Comparison of ENCODE assay signal across 10 mouse cellular contexts in the genomic region with DNA sequence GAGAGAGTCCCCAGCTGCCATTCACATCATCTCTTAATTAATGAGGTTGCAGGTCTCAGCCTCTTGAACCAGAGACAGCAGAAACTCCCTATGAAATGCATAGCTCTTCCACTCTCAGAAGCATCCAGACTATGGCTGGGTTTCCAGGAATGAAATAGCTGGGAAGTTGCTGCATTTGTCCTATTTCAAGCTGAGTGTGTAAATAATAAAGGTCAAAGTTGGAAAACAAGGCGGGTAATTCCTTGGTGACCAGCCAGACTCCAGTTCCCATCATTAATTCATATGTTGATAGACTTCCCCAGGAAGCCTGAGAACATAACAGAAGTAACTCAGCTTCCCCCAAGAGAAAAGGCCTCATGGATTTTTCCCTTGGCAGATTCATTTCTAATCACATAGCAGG.
DNase-seq lines count a peak whose midpoint lies in the region; ATAC-seq and TF ChIP-seq lines count a peak whose summit lies in the region.
"Had no signal": no experiment of that assay in that cellular context is flagged by ENCODE, and none has a peak within 500 bp of the region (broad histone marks: within the 10 kb centered on the region; RNA-seq: fewer than 3 reads in every experiment).

No protein-coding gene starts in this region.

- no peak for TF ChIP-seq CTCF in lung, embryonic 14.5 days (IDR thresholded peaks at IDR 0.05; ENCODE audit: low read depth)

- H3K27me3 ChIP-seq in heart, embryonic 12.5 days (replicated peaks): no peaks in the 10 kb centered on the region
- H3K27me3 ChIP-seq in embryonic facial prominence, embryonic 13.5 days: no peaks in the 10 kb centered on the region
- H3K27me3 ChIP-seq in intestine, embryonic 15.5 days (replicated peaks): no peaks in the 10 kb centered on the region
- no peaks in the 10 kb centered on the region for H3K27me3 ChIP-seq in lung, embryonic 14.5 days (ENCODE audit: insufficient read depth, low read length)
- H3K27me3 ChIP-seq: liver, embryonic 13.5 days had no signal

- no peaks in the 10 kb centered on the region for H3K9me3 ChIP-seq in heart, embryonic 12.5 days (replicated peaks)
- H3K9me3 ChIP-seq in embryonic facial prominence, embryonic 13.5 days: no peaks in the 10 kb centered on the region
- no peaks in the 10 kb centered on the region for H3K9me3 ChIP-seq in intestine, embryonic 15.5 days
- H3K9me3 ChIP-seq in lung, embryonic 14.5 days (ENCODE audit: low read depth, low read length): no peaks in the 10 kb centered on the region
- H3K9me3 ChIP-seq: liver, embryonic 13.5 days had no signal

- no peak overlapping the region for H3K4me3 ChIP-seq in heart, embryonic 12.5 days
- no peak overlapping the region for H3K4me3 ChIP-seq in embryonic facial prominence, embryonic 13.5 days
- H3K4me3 ChIP-seq in intestine, embryonic 15.5 days (replicated peaks): no peak overlapping the region
- no peak overlapping the region for H3K4me3 ChIP-seq in lung, embryonic 14.5 days (ENCODE audit: low read depth, low read length)
- H3K4me3 ChIP-seq: layer of hippocampus, adult 2 months; liver, embryonic 13.5 days had no signal

- no peak overlapping the region for H3K27ac ChIP-seq in heart, embryonic 12.5 days (ENCODE audit: poor library complexity, severe bottlenecking)
- peak overlapping the region; percentile 30 for H3K27ac ChIP-seq in embryonic facial prominence, embryonic 13.5 days
- no peak overlapping the region for H3K27ac ChIP-seq in intestine, embryonic 15.5 days
- H3K27ac ChIP-seq in lung, embryonic 14.5 days (ENCODE audit: low read depth): no peak overlapping the region
- H3K27ac ChIP-seq: layer of hippocampus, adult 2 months; liver, embryonic 13.5 days had no signal

- no peak for ATAC-seq in heart, embryonic 12.5 days (ENCODE audit: insufficient number of reproducible peaks, low FRiP score)
- ATAC-seq in embryonic facial prominence, embryonic 13.5 days (ENCODE audit: insufficient number of reproducible peaks, insufficient read depth, low FRiP score, low TSS enrichment, low read depth): no peak
- 0 out of 2 replicates have a peak, but pooled peaks have one; percentile 58 for ATAC-seq in intestine, embryonic 15.5 days
- no peak for ATAC-seq in lung, embryonic 14.5 days (ENCODE audit: insufficient read depth)

- peaks cover 10% of the 10 kb centered on the region for H3K4me1 ChIP-seq in heart, embryonic 12.5 days (replicated peaks)
- peaks cover 42% of the 10 kb centered on the region for H3K4me1 ChIP-seq in embryonic facial prominence, embryonic 13.5 days
- no peaks in the 10 kb centered on the region for H3K4me1 ChIP-seq in intestine, embryonic 15.5 days (replicated peaks)
- no peaks in the 10 kb centered on the region for H3K4me1 ChIP-seq in lung, embryonic 14.5 days (ENCODE audit: insufficient read depth)
- H3K4me1 ChIP-seq: liver, embryonic 13.5 days had no signal

- H3K36me3 ChIP-seq in heart, embryonic 12.5 days: no peaks in the 10 kb centered on the region
- H3K36me3 ChIP-seq in embryonic facial prominence, embryonic 13.5 days: no peaks in the 10 kb centered on the region
- H3K36me3 ChIP-seq in intestine, embryonic 15.5 days: no peaks in the 10 kb centered on the region
- no peaks in the 10 kb centered on the region for H3K36me3 ChIP-seq in lung, embryonic 14.5 days (ENCODE audit: insufficient read depth)
- H3K36me3 ChIP-seq: liver, embryonic 13.5 days had no signal

- no peak overlapping the region for H3K9ac ChIP-seq in heart, embryonic 12.5 days
- no peak overlapping the region for H3K9ac ChIP-seq in embryonic facial prominence, embryonic 13.5 days
- no peak overlapping the region for H3K9ac ChIP-seq in intestine, embryonic 15.5 days
- H3K9ac ChIP-seq in lung, embryonic 14.5 days: no peak overlapping the region
- H3K9ac ChIP-seq: liver, embryonic 13.5 days had no signal

- H3K4me2 ChIP-seq in heart, embryonic 12.5 days: no peak overlapping the region
- H3K4me2 ChIP-seq in embryonic facial prominence, embryonic 13.5 days: no peak overlapping the region
- H3K4me2 ChIP-seq in intestine, embryonic 15.5 days (replicated peaks): no peak overlapping the region
- H3K4me2 ChIP-seq in lung, embryonic 14.5 days: no peak overlapping the region
- H3K4me2 ChIP-seq: liver, embryonic 13.5 days had no signal

- WGBS in heart, embryonic 12.5 days: 47% methylated on average over 1 of the region's 1 CpGs
- WGBS in embryonic facial prominence, embryonic 13.5 days: 39% methylated on average over 1 of the region's 1 CpGs
- 43% methylated on average over 1 of the region's 1 CpGs for WGBS in intestine, embryonic 15.5 days
- WGBS in lung, embryonic 14.5 days: 14% methylated on average over 1 of the region's 1 CpGs

- DNase-seq in heart, adult 18-20 months: peak; percentile 49 to 76
- peak; percentile 77 for DNase-seq in lung, embryonic 14.5 days
- DNase-seq in thymus, postnatal 36 days: no peak
- no peak for DNase-seq in cerebellum, postnatal 25 days
- no peak for DNase-seq in adrenal gland, adult 2 months
- DNase-seq: liver, embryonic 13.5 days had no signal

Comparison
In these comparisons a context has a peak if more than half of its experiments do, and no peak if none do; other contexts are left out.
1. DNase-seq: peak in heart, adult 18-20 months (2 of 2) and lung, embryonic 14.5 days (single experiment); none in thymus, postnatal 36 days (0 of 2), cerebellum, postnatal 25 days (0 of 2) and adrenal gland, adult 2 months (single experiment).